Mouse (Mus musculus): Measurements from ENCODE around the gene Tjp2.
A peak's percentile ranks its signal among the peaks of the same experiment; 100 is the strongest.
"Not testable (repeated sequence)": the region's sequence is repeated elsewhere in the genome, so short reads cannot be mapped to it uniquely, and the experiment has no call there.

Gene Tjp2

DNA sequence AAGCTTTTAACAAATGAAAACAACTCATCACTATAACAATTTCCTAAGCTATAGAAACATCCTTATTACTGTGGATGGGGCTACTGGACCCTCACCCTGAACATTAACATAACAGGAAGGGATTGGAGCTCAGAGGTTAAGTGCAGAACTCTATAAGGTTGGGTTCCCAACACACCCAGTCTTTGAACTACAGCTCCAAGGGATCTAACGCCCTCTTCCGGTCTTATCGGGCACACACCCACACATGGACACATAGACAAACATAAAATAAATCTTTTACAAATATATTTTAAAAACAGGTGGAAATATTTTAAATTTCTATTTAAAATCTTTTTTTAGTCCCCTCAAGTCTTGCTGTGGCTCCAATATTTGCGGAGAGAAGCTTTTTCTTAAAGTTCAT is 3.4 kb downstream of the Tjp2 start:
- DNase-seq (ENCODE audit: low read depth, low spot score) = no peak

DNA sequence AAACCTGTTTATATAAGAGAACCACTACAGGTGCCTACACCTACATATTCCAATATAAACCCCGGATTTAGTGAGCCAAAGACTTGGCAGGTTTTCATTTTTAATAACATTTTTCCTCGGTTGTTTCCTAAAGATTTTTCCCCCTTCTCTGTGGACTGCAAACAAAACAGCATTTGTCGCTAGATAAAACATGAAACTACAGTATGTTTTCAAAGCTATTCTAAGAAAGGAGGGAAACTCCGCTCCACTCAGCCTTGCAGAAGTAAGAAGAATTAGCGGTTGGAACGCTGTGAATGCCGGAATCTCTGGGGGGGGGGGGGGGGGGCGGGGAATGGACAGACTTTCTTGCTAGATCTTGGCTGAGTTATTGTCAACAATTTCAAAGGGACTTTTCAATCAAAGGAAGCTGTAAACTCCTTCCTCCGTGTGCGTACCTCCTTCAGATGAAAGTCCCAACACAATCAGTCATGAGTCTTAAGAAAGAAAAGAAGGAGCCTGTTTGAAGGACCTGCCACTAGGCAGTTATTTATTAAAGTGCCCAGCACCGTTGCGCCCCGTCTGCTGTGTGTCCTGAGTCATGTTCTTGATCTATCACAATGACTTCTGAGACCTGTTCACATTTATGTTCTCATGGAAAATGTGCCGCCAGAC is 3.9 kb downstream of the Tjp2 start:
- no peak for DNase-seq (ENCODE audit: low read depth, low spot score)

DNA sequence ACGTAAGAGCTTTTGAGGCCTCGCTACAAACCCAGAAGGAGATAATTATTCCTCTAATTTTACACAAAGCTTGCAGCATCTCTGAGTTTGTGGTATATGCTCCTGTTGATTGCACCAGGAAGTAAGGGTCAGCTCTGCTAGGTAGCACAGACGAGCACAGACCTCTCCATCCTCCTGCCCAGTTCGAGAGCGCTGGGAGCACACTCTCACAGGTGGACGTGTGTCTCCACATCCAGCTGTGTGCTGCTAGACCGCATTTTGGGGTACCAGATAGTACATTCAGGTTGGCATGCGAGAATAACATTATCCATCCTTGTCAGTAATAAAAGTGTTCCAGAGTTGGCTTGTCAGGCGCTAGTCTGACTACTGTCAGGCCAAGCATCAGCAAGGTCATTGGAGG is 5.8 kb downstream of the Tjp2 start:
- DNase-seq (ENCODE audit: low read depth, low spot score) = no peak

DNA sequence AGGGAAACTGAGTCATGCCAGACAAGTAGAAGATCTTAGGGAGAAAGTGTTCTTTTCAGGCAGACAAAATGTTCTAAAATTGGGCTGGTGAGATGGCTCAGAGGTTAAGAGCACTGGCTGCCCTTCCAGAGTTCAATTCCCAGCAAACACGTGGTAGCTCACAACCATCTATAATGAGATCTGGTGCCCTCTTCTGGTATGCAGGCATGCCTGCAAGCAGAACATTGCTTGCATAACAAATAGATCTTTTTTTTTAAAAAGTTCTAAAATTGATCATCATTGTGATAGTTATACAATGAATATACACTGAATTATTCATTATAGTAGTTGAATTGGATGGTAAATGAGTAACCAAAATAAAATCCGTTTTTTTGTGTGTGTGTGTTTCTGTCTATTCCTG is 6.5 kb downstream of the Tjp2 start:
- no peak for DNase-seq (ENCODE audit: low read depth, low spot score)

DNA sequence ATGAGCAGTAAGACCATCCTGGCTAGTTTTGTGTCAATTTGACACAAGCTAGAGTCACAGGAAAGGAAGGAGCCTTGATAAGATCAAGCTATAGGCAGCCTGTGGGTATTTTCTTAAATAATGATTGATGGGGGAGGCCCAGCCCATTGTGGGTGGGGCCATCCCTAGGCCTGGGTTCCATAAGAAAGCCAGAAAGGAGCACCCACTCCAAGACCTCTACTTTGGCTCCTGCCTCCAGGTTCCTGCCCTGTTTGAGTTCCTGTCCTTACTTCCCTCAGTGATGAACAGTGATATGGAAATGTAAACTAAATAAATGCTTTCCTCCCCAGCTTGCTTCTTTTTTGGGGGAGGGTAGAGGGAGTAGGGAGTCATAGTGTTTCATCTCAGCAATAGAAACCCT is 7.0 kb downstream of the Tjp2 start:
- no peak for DNase-seq (ENCODE audit: low read depth, low spot score)

DNA sequence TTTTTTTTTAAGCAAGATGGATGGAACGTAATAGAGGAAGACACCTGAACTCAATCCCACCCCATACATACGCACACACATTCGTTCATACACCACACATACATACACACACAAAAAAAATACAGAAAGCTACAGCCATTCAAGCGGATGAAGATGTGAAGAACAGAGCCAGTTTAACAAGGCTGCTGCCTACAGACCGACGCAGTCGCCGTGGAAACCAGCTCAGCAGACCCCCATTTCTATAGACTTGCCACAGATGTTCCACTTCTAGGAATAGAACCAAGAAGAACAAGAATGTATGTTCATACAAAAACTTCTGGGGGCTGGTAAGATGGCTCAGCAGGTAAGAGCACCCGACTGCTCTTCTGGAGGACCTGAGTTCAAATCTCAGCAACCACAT is 8.1 kb downstream of the Tjp2 start:
- no peak for DNase-seq (ENCODE audit: low read depth, low spot score)

DNA sequence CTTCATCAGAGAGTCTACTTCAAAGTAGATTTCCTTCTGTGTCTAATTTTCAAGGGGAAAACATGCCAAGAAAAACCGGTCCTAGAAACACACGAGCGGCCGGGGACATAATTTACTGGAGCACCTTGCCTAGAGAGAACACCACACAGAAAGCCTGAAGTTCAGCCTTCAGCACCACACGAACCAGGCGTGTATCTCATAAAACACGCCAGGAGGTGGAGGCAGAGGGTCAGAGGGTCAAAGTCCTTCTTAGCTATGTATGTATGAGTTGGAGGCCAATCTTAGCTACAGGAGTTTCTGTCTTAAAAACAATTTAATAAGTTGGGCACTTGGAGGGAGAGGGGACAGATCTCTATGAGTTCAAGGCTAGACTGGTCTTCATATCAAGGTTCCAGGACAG is 9.9 kb downstream of the Tjp2 start:
- DNase-seq (ENCODE audit: low read depth, low spot score) = no peak

DNA sequence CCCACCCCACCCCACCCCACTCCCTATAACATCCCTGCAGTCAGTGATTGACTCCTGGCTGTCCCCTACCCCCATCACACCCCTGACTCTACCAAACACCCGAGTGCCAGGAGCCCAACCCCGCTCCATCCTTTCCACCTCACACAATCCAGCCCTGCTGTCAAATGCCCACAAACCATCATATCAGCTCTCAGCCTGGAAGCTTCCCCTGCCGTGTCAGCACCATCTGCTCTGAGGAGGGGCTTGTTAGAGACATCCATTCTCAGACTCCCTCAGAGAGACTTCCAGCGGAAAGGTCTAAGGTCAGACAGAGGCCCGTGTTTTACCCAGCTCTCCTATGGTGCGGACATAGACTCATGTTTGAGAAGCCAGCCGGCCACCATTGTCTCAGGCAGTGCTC is 11.5 kb downstream of the Tjp2 start:
- no peak for DNase-seq (ENCODE audit: low read depth, low spot score)

DNA sequence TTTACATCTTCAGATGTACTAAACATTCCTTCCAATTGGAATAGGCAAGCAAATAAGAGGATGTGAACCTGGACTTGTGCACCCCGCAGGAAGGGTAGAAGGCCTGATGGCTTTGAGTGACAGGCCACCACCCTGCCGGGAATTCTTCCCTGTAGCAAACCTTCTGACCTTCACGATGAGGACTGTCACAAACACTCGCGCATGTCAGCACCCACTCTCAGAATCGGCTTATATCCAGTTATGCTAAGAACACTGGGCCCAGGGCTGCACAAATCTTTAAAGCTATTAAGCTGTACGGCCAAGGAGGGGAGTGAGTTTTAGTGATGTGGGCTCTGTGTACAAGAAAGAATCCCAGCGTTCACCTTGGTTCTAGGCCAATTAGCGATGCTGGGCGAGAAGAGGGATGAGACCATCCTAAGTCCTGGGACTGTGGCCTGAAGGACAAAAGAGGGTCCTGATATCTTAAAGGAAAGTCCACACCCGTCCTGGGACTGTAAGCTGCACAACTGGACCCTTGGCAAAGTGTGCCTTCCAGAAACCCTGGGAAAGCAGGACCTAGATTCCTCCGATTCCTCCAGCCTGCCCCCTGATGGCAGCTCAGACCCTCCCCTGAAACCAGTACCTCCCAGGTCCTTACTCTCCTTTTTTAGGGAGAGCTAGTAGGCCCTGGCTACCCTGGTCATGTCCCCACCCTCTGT is 12.1 kb downstream of the Tjp2 start:
- DNase-seq (ENCODE audit: low read depth, low spot score) = no peak

DNA sequence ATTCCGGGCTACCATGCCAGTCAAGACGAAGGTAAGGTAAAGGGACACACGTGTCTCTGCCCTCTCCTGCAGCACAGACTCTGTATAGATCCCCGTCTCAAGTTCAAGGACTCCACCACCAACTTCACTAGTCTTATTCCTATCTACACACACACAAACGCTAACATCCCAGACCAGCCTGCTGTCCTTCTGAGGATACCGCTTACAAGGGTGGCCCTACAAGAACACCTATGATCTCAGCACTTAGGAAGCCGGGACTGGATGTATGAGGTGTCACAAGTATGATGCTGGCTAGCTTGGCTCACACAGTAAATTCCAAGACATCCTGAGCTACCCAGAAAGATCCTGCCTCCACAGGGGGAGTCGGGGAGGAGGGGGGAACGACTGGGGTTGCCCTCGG is 13.7 kb downstream of the Tjp2 start:
- no peak for DNase-seq (ENCODE audit: low read depth, low spot score)

DNA sequence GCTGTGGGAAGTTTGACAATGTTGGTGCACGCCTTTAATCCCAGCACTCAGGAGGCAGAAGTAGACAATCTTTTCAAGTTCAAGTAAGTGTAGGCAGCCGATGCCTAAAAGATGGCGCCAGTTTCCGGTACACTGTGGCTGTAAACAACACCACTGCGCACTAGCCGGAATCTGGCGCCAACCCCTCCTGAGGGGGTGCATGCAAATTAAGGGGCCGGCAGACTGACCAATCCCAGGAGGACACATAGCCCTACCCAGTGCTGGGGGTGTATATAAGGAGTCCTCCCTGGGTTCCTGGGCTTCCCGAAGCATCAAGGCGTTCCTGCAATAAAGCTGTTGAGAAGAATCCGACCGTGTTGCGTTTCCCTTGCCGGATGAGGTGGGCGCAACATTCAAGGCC is 15.3 kb downstream of the Tjp2 start:
- no peak for DNase-seq (ENCODE audit: low read depth, low spot score)

DNA sequence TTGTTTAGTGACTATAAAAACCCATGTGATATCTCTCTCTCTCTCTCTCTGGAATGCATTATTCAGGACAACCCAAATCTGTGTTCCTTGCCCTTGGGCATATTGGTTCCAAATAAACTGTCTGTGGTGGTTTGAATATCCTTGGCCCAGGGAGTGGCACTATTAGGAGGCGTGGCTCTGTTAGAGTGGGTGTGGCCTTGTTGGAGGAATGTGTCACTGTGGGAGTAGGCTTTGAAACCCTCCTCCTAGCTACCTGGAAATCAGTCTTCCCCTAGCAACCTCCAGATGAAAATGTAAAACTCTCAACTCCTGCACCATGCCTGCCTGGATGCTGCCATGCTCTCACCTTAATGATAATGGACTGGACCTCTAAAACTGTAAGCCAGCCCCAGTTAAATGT is 16.9 kb downstream of the Tjp2 start:
- no peak for DNase-seq (ENCODE audit: low read depth, low spot score)

DNA sequence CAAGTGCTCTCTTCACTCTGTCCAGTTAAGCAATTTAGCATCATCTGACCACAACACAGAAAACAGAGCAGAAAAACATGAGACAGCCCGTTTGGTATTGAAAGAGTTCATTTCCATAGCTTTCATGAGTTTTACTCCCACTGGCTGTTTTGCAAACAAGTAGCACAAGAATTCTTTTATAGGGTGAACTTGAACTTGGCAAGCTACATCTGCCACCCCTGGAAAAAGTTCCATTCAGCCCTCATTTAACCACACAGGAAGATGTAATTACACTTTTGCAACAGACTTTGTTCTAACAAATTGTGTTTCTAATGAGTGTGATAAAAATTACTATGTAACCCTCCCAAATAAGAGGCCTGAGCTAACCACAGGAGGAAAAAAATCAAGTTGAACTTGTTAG is 19.8 kb downstream of the Tjp2 start:
- no peak for DNase-seq (ENCODE audit: low read depth, low spot score)

DNA sequence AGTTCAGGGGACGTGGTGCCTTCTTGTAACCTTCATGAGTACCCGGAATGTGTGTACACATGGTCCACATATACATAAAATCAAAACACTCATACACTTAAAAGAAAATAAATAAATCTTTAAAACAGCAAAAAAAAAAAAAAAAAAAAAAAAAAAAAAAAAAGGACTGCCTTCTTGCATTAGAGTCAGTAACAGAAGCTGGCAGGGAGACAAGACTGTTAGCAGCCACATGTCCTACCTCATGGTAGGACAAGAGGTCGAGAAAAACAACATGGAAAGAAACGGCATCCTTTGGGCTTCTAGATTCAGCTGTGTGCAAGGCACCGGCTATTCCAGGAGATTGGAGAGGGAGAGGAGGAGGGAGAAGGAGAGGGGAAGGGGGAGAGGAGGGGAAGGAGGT is 23.0 kb downstream of the Tjp2 start:
- no peak for DNase-seq (ENCODE audit: low read depth, low spot score)

DNA sequence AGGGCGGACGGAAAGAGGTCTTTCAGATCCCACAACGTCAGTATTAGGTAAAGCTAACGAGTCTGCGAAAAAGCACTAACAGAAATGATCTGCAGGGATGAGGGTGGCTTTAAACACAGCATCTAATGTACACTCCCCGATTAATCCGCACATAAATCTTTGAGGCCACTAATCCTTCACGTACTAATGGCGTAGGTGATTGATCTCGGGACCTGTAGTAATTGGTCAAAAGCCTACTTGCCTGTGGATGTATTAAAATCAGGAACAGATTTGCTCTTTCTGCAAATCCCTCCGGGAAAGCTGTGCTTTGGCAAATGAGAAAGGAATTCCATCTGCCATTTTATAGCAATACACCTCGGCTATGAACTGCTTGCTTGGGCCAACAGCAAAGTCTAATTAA is 24.3 kb downstream of the Tjp2 start:
- DNase-seq (ENCODE audit: low read depth, low spot score) = no peak

DNA sequence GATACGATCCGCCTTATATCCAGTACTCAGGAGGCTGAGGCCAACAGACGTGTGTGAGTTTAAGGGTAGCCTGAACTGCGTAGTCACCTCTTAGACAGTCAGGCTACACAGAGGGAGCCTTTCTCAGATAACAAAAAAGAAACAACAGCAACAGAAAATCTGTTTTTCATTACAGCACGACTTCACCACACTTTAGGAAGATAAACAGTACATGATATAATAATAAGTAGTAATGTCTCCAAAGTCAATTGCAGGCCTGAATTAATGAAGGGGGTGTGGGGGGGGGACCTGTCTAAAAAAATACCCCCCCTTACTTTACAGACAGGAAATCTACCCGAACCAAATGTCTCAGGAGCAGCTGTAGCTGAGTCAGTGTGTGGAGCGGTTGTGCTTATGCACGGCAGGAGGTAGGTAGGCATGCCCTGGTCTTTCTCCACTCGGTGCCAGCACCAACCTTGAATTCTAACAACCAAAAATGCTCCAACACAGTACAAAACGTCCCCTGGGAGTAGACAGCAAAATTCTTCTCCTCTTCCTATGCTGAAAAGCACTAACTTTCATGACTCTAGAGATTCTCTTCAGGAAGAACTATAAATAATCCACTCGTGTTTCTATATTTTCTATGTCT is 26.0 kb downstream of the Tjp2 start:
- DNase-seq (ENCODE audit: low read depth, low spot score) = no peak

DNA sequence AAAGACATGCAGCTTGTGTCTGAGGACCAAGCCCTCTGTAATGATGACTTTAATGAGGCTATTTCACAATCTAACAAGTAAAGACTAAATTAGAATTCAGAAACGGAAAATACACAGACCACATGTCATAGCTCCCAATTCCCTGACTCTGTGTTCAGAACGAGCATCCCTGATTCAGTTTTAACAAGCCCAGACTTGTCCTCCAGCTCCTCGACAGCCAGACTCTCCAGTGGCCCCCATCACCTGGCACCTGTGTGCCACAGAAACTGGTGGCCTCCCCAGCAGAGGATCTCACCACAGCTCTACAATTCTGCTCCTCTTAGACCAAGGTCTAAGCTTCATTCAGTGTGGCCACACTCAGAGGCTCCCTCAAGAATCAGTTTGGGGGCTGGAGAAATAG is 27.5 kb downstream of the Tjp2 start:
- no peak for DNase-seq (ENCODE audit: low read depth, low spot score)

DNA sequence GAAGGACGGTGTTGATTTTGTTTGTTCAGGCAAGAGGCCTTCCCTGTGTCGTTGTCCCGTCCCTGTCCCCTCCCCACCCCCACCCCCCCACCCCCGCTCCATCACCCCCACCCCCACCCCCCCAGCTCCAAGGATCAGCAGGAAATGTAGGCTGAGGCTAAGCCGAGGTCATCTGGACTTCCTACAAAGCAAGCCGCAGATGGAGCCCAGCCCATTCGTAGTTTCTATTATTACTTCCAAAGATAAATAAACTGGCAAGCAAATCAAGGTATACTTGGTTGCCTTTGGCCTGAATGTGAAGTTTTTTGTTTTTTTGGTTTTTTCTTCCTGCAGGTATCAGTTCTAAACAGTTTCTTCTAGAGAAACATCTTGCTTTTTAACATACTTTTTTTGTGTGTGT is 29.6 kb downstream of the Tjp2 start:
- DNase-seq (ENCODE audit: low read depth, low spot score) = no peak

DNA sequence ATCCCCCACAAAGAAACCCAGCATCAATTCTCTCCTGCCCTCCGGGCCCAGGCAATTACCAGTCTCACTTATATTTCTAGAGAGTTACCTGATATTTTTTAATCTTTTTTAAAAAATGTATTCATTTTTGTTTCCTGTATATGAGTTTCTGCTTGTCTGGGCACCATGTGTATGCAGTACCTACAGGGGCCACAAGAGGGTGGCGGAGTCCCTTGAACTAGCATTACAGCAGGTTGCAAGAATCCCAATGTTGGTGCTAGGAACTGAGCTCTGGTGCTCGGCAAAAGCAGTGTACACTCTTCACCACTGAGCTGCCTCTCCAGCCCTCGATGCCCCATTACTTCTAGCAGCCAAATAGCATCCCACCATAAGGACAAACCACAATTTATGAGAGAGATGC is 30.6 kb downstream of the Tjp2 start:
- DNase-seq (ENCODE audit: low read depth, low spot score) = no peak

DNA sequence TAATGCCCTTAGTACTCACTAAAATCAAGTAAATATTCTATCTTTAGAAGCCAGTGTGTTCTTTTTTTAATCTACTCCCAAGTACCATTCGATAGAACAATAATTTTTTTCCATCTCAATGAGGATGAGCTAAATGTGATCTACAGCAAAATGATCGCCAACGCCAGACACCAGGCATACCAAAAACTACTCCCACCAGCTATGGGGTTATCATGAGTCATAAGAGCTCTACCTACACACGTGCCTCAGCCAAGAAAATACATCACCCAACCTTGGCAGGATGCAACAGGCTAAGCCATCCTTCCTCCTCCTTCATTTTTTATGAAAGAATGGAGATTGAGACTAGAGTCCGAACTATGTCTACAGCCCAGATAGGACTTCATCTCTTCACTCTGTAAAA is 31.9 kb downstream of the Tjp2 start:
- DNase-seq (ENCODE audit: low read depth, low spot score) = peak; percentile 56

DNA sequence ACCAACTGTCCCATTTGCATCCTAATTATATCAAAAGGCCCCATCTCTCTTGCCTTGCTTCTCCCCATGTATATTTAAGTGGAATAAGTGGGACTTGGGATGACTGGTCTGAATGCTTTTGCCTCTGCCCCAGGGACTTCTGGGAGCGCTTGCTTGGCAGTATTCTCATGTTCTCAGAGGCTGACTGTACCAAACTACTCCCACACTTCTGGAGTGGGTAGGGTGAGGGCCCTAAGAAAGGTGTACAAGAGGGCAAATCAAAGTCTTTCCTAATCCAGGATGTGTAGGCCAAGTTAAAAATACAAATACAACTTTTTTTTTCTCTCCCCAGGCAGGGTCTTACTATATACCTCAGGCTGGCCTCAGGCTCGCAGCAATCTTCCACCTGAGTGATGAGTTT is 37.0 kb downstream of the Tjp2 start:
- no peak for DNase-seq (ENCODE audit: low read depth, low spot score)

DNA sequence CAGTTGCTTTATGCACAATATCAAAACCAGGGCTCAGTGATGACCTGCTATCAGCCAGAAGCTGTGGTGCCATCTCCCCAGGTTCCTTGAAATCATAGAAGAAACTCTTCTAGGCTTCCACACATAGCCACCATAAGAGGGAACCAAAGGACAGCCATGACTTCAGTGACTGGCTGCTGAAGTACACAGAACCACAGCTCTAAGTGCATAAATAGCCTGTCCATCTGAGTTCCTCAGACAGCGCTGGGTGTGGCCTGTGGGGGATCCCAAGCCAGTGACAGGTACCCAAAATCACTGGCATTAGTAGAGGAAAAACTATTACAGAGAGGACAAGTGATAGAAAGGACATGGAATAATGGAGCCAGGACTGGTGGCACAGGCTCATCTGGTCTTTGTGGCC is 37.5 kb downstream of the Tjp2 start:
- not testable (repeated sequence) for DNase-seq (ENCODE audit: low read depth, low spot score)

DNA sequence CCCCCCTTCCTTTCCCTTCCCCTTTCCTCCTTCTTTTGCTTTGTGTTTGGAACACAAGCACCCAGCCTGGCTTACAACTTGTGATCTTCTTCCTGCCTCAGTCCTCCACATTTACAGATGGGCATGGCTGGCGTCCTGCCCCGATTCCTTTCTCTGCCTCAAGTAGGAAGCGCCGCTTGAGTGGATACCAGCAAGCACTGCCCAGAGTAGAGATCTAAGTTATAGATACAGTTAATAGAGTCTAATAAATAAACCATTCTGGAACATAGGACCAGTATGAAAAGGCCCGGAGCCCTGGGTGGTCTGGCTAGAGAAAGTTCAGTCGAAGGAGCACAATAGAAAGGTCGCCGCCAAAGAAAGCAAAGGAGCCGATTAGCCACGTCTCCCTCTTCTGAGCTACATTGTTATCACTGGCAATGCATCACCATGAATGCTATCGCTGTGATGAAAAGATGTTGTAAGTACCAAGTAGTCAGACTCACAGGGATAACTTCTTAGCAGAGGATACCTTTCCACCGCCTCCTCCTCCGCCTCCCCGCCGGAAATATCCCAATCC is 41.1 kb downstream of the Tjp2 start:
- no peak for DNase-seq (ENCODE audit: low read depth, low spot score)
